Mouse (Mus musculus): ENCODE data around the gene Hsd17b11.

The Hsd17b11 gene

DNA sequence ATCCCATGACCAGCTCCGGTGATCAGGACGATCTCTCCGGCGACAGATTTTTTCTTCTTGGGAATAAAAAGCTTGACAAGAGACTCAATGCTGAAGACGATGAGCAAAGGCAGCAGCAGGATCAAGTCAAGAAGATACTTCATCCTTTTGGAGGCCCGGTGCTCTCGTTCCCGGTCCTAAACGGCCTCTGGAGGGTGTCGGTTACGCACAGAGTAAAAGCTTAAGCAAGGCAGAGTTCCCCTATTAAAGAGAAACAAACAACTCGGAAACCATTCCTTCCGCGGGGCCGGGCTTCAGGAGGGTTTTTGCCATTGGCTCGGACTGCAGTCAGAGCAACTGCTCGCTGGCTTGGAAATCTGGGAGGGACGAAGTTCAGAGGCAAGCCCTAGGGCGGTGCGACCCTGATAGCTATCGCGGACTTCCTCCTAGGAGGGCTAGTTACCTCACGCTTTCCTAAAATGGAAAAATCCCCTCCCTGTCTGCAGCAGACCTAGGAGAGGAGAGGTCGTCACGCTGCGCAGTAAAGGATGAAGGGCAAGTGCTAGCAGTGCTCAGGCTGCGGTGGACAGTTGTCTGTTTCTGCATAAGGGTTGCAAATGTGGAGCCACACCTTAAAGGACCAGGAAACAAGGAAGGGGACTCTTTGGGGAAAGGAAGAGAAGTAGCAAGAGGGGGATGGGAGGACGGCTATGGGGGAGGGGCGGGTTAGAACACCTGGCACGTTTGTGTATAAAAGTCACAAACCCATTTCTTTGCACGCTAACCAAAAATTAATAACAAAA, at the start of gene Hsd17b11:
Hsd17b11 (minus strand) TSS at position 323 of the 782 bp plus-strand sequence.
- DNase-seq, result peak; percentile 62 to 63

DNA sequence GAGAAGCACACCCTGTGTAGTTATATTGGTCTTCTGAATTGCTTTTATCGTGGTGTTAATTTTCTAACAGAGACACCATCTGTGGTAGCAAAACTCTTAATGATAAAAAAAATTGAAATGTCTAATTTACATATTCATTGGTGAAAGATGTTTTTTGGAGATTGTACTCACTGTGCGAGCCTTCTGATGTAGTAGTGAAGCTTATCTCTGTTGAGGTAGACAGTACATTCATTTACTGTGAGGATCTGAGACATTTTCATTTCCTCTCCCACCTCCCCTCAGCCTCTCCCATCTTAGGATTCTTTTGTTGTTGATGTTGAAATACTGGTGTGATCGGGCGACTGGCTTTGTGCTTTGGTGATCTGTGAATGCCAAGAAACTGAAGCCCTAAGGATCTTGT, 49.3 kb upstream of the Hsd17b11 start:
- DNase-seq, result no peak

DNA sequence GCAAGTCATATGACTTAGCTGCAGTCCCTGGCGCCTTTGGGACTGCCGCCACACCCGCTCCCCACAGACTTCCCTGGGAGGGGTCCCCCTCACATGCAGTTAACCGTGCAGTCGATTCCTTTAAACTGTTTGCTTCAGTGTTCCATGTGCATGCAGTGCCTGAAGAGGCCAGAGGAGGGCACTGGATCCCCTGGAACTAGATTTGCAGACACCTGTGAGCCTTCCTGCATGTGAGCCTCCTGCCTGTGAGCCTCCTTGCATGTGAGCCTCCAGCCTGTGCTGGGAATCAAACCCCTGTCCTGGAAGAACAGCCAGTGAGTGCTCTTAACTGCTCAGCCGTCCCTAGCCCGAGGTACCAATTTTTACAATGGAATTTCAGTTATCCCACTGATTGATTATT, 47.0 kb upstream of the Hsd17b11 start:
- DNase-seq, result no peak

DNA sequence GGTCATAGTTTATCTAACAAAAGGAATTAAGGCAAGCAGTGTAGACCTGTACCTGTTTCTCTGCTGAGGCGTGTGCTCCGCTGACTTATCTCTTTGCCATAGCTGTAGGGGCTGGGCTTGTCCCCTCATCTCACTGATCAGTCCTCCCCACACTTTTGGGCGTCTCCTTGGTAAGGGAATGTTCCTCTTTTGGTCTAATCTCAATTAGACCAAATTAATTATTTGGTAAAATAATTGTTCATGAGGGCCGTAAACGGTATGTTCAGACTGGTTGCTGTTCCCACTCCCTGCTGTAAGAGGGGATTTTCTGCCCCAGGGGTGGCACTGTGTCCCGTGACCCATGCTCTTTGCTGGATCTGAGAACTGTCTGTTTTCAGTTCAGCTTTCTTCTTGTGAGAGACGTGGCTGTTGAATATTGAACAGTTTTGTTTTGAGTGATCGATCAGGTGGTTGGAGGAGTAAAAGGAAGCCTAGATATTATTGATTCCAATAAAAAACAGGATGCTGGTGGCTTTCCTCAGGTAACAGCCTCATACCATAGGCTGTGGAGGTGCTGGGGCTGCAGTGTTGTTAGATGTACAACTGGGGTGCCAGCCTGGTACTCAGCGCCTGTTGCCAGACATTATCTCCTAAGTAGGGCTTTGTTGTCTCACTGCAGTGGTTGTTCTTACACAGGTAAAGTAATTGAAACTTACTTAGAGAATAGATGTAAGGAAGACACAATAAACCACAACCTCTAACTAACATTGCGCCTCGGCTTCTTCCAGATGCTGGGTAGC, 41.2 kb upstream of the Hsd17b11 start:
- no peak for DNase-seq

DNA sequence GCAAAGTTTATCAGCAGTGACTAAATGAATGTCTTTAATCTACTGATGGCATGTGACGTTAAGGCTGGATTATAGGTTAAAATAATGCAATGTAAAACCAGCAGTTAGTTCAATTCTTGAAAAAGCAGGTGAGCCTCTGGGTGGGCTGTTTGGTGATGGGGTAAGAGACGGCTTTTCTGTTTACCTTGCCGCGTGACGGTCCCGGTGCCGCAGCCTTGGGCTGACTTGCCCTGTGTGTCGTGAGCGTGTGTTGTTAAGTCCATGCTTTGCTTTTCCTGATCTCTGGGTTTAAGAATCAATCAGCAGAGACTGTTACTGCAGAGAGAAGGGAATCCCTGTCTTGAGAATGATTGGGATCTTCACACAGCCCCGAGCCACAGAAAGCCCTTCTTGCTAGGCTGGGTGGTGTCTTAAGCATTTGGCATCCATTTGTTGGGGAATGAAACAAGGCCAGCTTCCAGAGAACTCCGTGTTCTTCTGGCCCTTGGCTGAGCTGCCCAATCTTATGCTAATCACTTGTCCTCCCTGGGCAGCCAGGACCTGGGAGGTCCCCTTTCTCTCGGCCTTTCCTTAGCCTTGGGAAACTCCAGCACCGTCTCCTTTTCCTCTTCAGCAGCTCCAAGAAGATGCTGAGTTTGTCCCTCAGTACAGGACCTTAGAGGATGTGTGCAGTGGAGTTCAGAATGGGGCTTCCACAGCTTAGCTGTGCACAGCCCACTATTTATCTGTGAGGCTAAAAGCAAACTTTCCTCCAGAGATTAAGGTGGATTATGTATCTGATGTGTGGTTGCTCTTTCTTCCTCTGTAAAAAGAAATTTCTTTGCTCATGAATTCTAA, 40.4 kb upstream of the Hsd17b11 start:
- DNase-seq, result no peak

DNA sequence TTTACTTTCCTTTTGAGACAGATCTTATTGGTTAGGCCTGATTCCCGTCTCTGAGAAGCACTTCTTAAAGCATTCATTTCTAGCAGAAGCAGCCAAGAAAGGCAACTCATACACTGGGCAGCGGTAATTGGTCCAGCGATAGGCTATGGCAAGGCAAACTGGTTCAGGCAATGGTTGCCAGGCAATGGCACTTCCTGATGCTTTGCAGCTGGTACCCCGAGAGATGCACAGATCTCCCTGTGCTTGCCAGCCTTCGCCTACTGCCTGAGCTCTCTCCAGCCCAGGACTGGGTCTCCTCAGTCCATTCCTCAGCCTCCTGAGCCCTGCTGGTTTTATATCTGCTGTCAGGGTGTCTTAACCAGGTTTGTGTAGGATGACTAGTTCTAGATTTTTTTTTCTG, 38.7 kb upstream of the Hsd17b11 start:
- DNase-seq, result no peak

DNA sequence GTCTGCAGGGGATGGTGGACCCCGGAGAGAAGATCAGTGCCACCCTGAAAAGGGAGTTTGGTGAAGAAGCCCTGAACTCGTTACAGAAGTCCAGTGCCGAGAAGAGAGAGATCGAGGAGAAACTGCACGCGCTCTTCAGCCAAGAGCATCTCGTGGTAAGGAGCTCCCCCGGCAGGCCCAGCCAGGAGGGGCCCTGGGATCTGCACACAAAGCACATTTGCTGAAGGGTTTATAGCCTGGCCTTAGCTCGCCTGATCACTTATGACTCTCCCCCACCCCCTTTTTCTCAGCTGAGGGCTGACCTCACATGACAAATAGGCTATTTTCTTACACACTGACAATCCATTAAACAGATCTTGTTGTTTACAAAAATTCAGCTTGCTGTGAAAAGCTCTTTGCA, 37.9 kb upstream of the Hsd17b11 start:
- no peak for DNase-seq

DNA sequence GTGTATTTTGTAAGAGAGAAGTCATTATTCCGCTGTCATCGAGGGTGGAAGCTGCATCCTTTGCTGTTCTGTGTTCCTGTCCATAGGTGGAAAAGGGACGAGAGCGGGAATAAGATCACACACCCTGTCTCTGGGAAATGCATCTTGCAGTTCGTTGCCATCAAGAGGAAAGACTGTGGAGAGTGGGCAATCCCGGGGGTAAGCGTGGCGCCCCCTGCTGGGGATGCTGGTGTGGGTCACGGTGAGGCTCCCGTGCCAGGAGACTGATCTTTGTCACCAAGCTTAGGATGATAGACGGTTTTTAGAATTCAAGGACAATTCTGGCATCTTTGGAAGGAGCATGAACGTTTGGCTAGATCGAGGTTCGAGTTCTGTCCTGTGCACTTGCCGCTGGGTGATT, 36.3 kb upstream of the Hsd17b11 start:
- peak; percentile 28 to 32 for DNase-seq

DNA sequence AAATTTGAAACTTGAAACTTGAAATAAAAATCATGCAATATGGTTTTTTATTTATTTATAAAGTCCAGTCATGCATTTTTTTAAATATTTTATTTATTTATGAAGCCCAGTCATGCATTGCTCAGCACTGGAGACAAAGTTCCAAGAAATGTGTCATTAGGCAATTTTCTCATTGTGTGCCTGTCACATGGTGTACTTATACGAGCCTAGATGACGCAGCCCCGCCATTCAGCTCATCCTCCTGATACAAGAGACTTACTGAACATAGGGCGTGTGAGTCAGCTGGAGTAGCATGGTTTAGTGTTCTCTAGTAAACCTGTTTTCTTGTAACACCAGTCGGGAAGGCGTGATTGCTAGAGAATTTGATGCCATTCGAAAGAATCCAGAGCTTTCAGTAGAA, 34.6 kb upstream of the Hsd17b11 start:
- no peak for DNase-seq

DNA sequence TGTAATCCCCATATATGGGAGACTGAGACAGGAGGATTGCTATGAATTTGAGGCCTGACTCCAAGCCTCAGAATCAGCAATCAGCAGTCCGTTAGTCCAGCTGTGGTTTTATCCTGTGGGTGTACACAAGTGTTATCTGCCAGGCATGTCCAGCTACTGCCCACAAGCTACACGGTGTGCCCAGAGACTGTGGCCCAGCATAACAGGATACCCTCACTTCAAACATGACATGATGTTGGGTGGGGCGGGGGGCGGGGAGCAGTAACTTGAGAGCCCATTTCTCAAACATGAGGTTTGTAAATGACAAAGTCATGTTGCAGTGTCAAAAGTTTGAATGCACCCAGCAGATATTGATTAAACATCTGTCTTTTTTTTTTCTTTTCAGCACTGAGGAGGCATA, 34.1 kb upstream of the Hsd17b11 start:
- no peak for DNase-seq

DNA sequence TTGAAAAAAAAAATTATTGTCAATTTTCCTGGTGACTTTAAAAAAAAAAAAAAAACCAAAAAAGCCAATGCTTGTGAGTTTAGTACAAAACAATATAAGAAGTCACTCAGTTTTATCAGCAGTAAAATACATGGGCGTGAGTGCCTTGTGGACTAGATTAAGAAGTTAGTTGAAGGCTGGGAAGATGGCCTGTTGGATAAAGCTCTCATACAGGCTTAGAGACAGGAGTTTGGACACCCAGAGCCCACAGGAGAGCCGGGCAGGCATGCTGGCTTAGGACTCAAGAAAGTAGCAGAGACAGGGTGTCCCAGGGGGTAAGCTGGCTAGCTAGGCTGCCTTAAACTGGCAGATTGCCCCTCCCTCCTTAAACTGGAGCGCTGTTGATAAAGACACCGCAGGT, 33.2 kb upstream of the Hsd17b11 start:
- no peak for DNase-seq

DNA sequence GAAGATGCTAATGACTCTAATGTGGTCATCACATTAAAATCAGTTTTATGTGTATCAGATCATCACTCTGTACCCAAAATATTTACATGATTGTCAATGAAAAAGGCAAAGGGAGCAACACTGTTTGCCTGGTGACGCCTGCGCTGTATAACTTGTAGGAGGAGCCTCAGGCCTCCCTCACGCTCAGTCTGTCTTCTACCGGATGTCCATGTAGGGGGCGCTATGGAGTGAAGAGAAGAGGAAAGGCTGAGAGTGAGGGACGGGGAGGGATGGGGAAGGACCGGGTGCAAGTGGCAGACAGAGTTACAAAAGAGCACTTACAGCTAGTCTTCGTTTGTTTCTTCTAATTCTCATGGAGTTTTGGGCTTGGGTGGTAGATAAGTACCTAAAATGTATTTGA, 31.2 kb upstream of the Hsd17b11 start:
- no peak for DNase-seq

DNA sequence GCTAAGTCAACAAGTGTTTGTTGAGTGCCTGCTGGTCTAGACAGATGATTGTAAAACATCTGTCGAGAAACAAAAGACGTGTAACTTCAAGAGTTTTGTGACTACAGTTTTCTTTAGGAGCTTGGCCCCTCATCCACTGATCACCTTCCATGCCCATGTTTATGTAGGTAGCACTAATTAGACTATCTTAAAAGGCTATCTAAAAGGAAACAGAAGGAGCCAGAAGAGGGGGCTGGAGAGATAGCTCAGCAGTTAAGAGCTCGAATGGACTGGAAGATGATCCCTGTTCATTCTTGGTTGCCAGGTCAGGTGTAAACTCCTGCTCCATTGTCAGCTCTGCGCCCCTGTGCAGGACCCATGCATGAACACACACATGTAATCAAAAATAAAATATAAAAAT, 26.4 kb upstream of the Hsd17b11 start:
- no peak for DNase-seq

DNA sequence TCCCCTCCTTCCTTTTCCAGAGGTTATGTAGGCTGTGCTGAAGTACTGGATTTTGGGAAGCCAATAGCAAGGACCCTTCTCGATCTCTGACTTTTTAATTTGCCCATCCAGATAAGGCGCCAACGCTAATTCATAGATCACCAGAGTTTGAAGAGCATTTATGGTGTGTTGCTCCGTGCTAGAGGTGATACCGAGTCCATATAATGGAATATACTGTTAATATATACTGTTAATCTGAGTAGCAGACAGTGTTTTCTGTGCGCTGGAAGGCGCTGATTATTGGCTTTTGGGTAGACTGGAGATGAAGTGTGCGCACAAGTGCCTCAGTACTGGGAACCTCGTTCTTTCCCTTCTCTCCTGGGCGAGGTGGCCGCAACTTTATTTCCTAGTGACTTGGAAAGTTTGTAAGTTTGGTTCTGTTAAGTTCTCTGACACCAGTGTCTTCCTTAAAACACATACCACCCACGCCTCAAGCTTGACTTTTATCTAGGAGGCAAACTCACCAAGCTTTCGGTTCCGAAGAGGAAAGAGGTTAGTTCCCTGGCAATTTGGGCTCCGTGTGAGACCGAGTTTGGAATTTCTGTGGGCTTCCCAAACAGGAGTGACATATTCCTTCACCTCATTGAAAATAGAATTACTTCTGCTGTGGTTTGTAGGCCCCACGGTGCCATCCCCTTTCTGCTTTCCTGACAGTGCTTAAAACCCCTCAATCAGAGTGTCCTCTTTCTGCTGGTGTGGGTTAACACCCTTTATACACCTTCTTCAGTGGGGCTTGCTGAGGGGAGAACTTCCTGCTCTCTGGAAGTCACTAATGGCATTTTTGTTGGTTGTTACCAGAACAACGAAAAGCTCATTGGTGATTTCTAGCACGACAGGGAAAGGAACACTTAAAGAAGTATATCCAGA, 25.7 kb upstream of the Hsd17b11 start:
- DNase-seq, result no peak

DNA sequence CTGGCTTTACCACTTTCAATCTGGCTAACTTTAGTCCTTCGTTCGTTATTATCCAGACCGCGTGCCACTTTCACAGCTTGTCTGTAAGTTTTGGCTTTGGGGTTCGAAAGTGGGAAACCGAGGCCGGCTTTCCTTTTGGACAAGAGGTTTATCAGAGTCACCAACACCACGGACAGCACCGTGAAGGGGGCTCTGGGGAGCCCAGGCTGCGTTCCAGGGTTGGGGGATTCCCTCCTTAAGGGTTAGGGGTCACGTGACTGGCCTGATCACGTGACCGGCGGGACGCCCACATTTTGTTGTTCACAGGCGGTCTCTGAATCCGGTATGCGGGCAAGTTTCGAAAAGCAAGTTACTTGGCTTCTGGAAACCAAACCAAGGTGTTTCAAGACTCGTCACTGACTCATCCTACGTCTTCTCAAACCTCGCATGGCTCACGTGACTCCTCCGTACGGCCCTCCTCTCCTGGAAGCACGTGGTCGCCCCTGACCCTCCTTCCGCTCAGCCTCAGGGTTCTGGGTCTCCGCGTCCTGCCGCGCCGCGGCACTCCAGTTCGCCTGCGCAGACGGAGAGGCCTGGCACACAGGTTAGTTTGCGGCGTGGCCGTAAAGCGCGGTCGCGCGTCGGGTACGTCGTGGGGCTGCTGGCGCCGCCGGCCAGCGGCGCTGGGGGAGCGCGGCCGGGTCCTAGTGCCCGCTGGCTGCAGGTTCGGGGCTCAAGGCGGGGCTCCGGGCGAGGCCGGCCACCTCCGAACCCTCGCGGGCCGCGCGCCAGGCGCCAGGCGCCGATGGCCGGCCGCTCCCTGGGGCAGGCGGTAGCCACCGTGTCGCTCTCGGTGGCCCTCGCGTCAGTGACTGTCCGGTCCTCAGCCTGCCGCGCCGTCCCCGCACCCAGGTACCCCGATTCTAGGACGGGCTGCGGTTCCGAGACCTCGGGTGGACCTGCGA, 24.8 kb upstream of the Hsd17b11 start, which contains the start of gene Nudt9:
Nudt9 (plus strand) TSS at position 51 of the 944 bp plus-strand sequence.
- DNase-seq, result peak; percentile 95 to 98

DNA sequence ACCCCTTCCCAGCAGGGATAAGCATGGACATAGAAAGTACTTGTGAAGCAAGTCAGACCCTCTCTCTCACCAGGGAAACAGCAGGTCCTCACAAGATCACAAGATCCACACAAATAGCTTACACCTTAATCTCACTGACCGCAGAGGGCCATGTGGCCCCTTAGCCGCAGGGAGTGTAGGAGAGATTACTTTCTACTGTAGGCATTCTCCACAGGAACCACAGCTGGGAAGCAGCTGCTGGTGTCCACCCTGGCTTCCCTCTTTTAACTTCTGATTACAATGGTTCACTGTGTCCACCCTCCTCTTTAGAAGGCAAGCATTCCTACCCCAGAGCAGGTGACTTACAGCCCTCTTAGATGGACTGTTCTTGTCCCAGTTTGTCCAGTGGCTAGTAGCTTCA, 22.0 kb upstream of the Hsd17b11 start:
- DNase-seq, result no peak

DNA sequence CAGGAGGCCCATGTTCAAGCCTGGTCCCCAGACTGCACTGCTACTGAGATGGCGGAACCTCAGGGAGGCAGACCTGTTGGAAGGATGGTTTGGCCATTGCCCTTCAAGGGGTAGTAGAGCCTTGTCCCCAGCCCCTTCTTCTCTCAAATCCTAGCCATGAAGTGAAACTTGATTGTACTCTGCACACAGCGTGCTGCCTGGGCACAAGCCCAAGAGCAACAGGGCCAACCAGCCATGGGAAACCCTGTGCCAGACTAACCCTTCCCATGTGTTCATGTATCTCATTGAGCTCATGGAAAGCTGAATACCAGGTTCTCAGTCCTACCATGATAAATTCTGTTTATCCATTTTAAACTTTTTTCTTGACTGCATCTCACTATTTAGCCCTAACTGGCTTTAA, 21.2 kb upstream of the Hsd17b11 start:
- DNase-seq, result no peak

DNA sequence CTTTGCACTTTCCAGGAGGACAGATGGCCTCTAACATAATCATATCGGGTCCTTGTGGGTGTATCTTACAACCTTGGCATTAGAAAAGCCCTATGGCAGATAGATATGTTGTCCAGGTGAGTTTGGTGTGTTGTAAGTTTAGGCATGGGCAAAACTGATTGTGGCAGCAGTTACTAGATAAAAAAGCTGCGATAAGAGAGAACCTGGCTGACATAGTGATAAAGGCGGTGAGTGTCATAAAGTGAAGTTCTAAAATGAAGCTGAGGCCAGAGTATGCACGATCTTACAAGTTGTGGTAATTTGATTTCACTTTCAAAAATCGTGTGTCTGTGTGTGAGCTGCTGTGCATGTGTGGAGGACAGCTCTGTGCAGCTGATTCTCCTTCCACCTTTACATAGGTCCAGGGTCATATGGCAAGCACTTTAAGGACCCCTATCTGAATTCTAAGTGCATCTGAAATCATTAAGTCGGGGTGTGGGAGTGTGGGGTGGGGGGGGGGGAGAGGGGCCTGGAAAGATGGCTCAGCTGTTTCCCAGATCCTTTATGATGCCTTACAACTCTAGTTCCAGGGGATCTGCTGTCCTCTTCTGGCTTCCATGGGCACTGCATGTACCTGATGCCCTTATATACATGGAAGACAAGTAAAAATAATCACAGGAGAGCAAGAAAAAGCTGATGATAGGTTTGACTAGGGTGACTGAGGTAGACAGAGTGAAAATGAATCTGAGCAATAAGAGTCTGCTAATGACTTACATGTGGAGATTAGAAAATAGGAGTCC, 17.6 kb upstream of the Hsd17b11 start:
- no peak for DNase-seq

DNA sequence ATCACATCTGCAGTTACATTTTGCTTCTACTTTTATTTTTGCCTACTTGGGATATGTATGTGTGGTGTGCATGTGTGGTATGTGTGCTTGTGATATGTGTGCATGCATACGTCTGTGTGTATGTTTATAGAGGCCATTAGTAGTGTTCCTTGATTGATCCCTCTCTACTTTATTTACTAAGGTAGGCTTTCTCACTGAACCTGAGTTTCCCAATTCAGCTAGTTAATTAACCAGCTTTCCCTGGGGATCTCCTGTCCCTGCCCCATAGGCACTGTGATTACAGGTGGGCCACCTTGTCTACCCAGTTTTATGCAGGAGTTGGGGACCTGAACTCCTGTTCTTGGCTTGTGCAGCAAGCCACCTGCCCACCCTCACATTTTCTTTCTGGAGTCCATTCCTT, 15.0 kb upstream of the Hsd17b11 start:
- DNase-seq, result no peak

DNA sequence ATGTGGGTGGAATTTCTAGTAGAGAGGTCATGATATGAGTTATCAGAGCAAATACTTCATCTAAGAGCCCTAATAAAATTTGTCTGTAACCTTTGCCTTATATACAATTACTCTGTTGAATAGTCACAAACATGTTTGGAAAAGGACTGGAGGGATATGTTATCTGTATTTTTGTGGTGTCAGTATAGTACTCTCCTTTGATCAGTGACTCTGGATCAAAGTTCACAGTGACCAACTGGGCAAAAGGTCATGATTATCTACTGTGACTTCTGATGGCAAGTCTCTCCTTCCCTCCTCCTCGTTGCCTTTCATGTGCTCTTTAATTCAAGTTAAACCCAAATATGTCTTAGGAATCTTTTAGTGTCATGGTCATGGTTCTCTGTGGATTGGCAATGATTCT, 14.1 kb upstream of the Hsd17b11 start:
- DNase-seq, result no peak
